Mouse (Mus musculus): Measurements from ENCODE around the gene Fbxl5. TPM values are rescaled to one million over a fixed set of nuclear protein-coding genes. Genes with fewer than 3 reads are reported as not detected.

Gene Fbxl5
- total and polyA plus RNA-seq, 3 experiments: 20.9 to 45.3 (median 28.1) TPM

DNA sequence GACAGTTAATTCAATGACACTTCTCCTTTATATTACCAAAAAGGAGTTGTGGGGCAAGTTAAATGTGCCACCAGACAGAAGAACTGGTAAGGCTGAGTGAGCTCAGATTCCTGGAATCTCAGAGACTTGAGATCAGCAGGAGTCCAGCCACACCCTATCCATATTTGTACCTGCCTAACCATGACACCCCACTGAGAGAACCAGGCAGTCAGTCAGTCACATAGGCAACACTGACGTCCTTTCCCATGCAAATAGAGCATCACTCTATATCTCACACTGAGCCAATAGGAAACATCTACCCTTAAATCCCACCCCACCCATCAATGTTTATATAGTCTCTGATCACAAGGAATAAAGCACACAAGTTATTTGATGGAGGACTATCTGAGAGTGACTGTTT, 5.7 kb downstream of the Fbxl5 start:
- Histone ChIP-seq H3K9ac (ENCODE audit: insufficient read depth, low read depth) (no peak overlapping the region), H3K27ac (ENCODE audit: insufficient read depth, low read depth) (no peak overlapping the region), H3K4me2 (ENCODE audit: insufficient read depth, low read depth, poor library complexity, severe bottlenecking) (no peak overlapping the region), H3K36me3 (replicated peaks in 1 of 2; ENCODE audit: control insufficient read depth in 1 of 2, insufficient read depth in 1 of 2, low read length in 1 of 2) (peaks cover 0 to 2% of the 10 kb centered on the region in 2 experiments), H3K9me3 (replicated peaks; ENCODE audit: low read length) (no peaks in the 10 kb centered on the region), H3K4me1 (ENCODE audit: control insufficient read depth in 1 of 2, insufficient read depth in 2 of 2) (peaks cover 5 to 28% of the 10 kb centered on the region in 2 experiments), H3K27me3 (replicated peaks) (no peaks in the 10 kb centered on the region), H3K79me2 (replicated peaks; ENCODE audit: control insufficient read depth, extremely low read depth, insufficient read depth, poor library complexity, severe bottlenecking) (no peaks in the 10 kb centered on the region), H3K4me3 (replicated peaks in 1 of 3; ENCODE audit: low read depth in 2 of 3, low read length in 2 of 3, poor library complexity in 1 of 3) (no peak overlapping the region)
- dilution Hi-C loops (cut with MboI; ENCODE audit: extremely low pct_ligation_motif_present, extremely low pct_unique_long_range_greater_than_20kb, low sequenced_read_pairs): no loop called here
- no peak for TF ChIP-seq POLR2A (IDR thresholded peaks at IDR 0.05; ENCODE audit: low read depth, low read length)
- TF ChIP-seq E2F4 (IDR thresholded peaks at IDR 0.05; ENCODE audit: insufficient replicate concordance, low read depth, low read length): no peak
- TF ChIP-seq NRF1 (IDR thresholded peaks at IDR 0.05; ENCODE audit: low read depth, low read length): no peak
- TF ChIP-seq MAX (IDR thresholded peaks at IDR 0.05; ENCODE audit: low read length): no peak
- no peak for TF ChIP-seq SMC3 (IDR thresholded peaks at IDR 0.05; ENCODE audit: low read depth, low read length)
- TF ChIP-seq MAFK (IDR thresholded peaks at IDR 0.05; ENCODE audit: insufficient replicate concordance, low read length): no peak
- TF ChIP-seq MYC (IDR thresholded peaks at IDR 0.05; ENCODE audit: low read depth, low read length): no peak
- no peak for TF ChIP-seq ELF1 (IDR thresholded peaks at IDR 0.05; ENCODE audit: low read depth, low read length)
- no peak for TF ChIP-seq ETS1 (conservative IDR thresholded peaks at IDR 0.05; ENCODE audit: low read depth, low read length)
- no peak for TF ChIP-seq USF1 (IDR thresholded peaks at IDR 0.05; ENCODE audit: low read depth, low read length)
- no peak for TF ChIP-seq BHLHE40 (IDR thresholded peaks at IDR 0.05; ENCODE audit: low read depth, low read length)
- no peak for TF ChIP-seq JUN (IDR thresholded peaks at IDR 0.05; ENCODE audit: insufficient read depth, low read depth, low read length)
- TF ChIP-seq USF2 (conservative IDR thresholded peaks at IDR 0.05; ENCODE audit: low read depth, low read length): no peak
- no peak for TF ChIP-seq ZNF384 (IDR thresholded peaks at IDR 0.05; ENCODE audit: low read depth, low read length)
- TF ChIP-seq CHD2 (IDR thresholded peaks at IDR 0.05; ENCODE audit: low read length): no peak
- no peak for TF ChIP-seq MAZ (IDR thresholded peaks at IDR 0.05; ENCODE audit: low read depth, low read length)
- TF ChIP-seq SIN3A (IDR thresholded peaks at IDR 0.05; ENCODE audit: low read length): no peak
- no peak for TF ChIP-seq EP300 (IDR thresholded peaks at IDR 0.05; ENCODE audit: low read length)
- TF ChIP-seq HCFC1 (IDR thresholded peaks at IDR 0.05; ENCODE audit: low read depth, low read length): no peak
- DNase-seq (ENCODE audit: extremely low read depth): no peak
- in situ Hi-C loops (cut with MboI; ENCODE audit: low pct_ligation_motif_present, low pct_unique_long_range_greater_than_20kb, low sequenced_read_pairs): no loop called here

GRCm38 (mm10) chr5:43814536-43814935, 6.9 kb downstream of the Fbxl5 start:
- H3K27me3 ChIP-seq (replicated peaks): no peaks in the 10 kb centered on the region
- H3K36me3 ChIP-seq (replicated peaks in 1 of 2; ENCODE audit: control insufficient read depth in 1 of 2, insufficient read depth in 1 of 2, low read length in 1 of 2): no peaks in the 10 kb centered on the region
- dilution Hi-C loops (cut with MboI; ENCODE audit: extremely low pct_ligation_motif_present, extremely low pct_unique_long_range_greater_than_20kb, low sequenced_read_pairs) (no loop called here), in situ Hi-C loops (cut with MboI; ENCODE audit: low pct_ligation_motif_present, low pct_unique_long_range_greater_than_20kb, low sequenced_read_pairs) (no loop called here)
- no peak for DNase-seq (ENCODE audit: extremely low read depth)
- no peak for TF ChIP-seq ZC3H11A (IDR thresholded peaks at IDR 0.05; ENCODE audit: low read depth, low read length)
- TF ChIP-seq MXI1 (IDR thresholded peaks at IDR 0.05; ENCODE audit: low read depth, low read length): no peak
- no peak for TF ChIP-seq NRF1 (IDR thresholded peaks at IDR 0.05; ENCODE audit: low read depth, low read length)
- no peak for TF ChIP-seq POLR2A (IDR thresholded peaks at IDR 0.05; ENCODE audit: low read depth, low read length)
- no peak for TF ChIP-seq PAX5 (IDR thresholded peaks at IDR 0.05; ENCODE audit: low read length)
- no peak for TF ChIP-seq UBTF (IDR thresholded peaks at IDR 0.05; ENCODE audit: low read depth, low read length)
- no peak for TF ChIP-seq JUN (IDR thresholded peaks at IDR 0.05; ENCODE audit: insufficient read depth, low read depth, low read length)
- no peak for TF ChIP-seq USF1 (IDR thresholded peaks at IDR 0.05; ENCODE audit: low read depth, low read length)
- no peak for TF ChIP-seq GABPA (IDR thresholded peaks at IDR 0.05; ENCODE audit: insufficient replicate concordance, low read depth, low read length)
- no peak for TF ChIP-seq JUND (conservative IDR thresholded peaks at IDR 0.05; ENCODE audit: low read depth, low read length)
- TF ChIP-seq NELFE (IDR thresholded peaks at IDR 0.05; ENCODE audit: low read depth, low read length): no peak
- TF ChIP-seq RAD21 (IDR thresholded peaks at IDR 0.05; ENCODE audit: low read depth, low read length): no peak
- H3K4me1 ChIP-seq (ENCODE audit: control insufficient read depth in 1 of 2, insufficient read depth in 2 of 2): peaks cover 5 to 16% of the 10 kb centered on the region in 2 experiments
- H3K9ac ChIP-seq (ENCODE audit: insufficient read depth, low read depth): no peak overlapping the region
- no peaks in the 10 kb centered on the region for H3K9me3 ChIP-seq (replicated peaks; ENCODE audit: low read length)
- no peak overlapping the region for H3K27ac ChIP-seq (ENCODE audit: insufficient read depth, low read depth)
- no peaks in the 10 kb centered on the region for H3K79me2 ChIP-seq (replicated peaks; ENCODE audit: control insufficient read depth, extremely low read depth, insufficient read depth, poor library complexity, severe bottlenecking)
- no peak overlapping the region for H3K4me3 ChIP-seq (replicated peaks in 1 of 3; ENCODE audit: low read depth in 2 of 3, low read length in 2 of 3, poor library complexity in 1 of 3)
- H3K4me2 ChIP-seq (ENCODE audit: insufficient read depth, low read depth, poor library complexity, severe bottlenecking): no peak overlapping the region

Data from CH12.LX (cell line).